Mouse (Mus musculus) bone marrow macrophage, adult 2 months (primary cell): ENCODE results near the gene Arl2bp.

Experiments
- CTCF ChIP-seq: IDR thresholded peaks from 2 replicates; pipeline ENCODE4 v1.5.1; 2012; ENCODE audit warnings: low read depth, mild to moderate bottlenecking, low read length, moderate library complexity
- POLR2A ChIP-seq: IDR thresholded peaks from 2 replicates; pipeline ENCODE4 v1.6.1; 2012; ENCODE audit warnings: mild to moderate bottlenecking, low read depth, low read length, borderline replicate concordance

GRCm38 (mm10) chr8:94682732-94683524 lies 16.5 kb downstream of the Arl2bp start:
- TF ChIP-seq POLR2A, result no peak
- TF ChIP-seq CTCF, result no peak
